Mouse (Mus musculus): ENCODE results near the gene Amd1. TPM values are rescaled to one million over a fixed set of nuclear protein-coding genes. Genes with fewer than 3 reads are reported as not detected.

The Amd1 gene
- polyA plus RNA-seq, 1 experiment from 2014 or later = 47.5 TPM

GRCm38 (mm10) chr10:40284179-40284831, 17.7 kb downstream of the Amd1 start:
- ATAC-seq (ENCODE audit: low FRiP score) = peak; percentile 51; the same call in 1 of the 2 replicates
- H3K27ac ChIP-seq = no peak overlapping the region
- 73% methylated on average over 10 of the region's 10 CpGs for WGBS

GRCm38 (mm10) chr10:40283636-40284035, 18.4 kb downstream of the Amd1 start:
- 93% methylated on average over 9 of the region's 9 CpGs for WGBS

More at GRCm38 (mm10) chr10:40284179-40284831, 17.7 kb downstream of the Amd1 start:
- H3K27me3 ChIP-seq (ENCODE audit: control insufficient read depth, insufficient read depth, low read length) = no peaks in the 10 kb centered on the region
- DNase-seq (ENCODE audit: low spot score) = no peak
- no peak overlapping the region for H3K9ac ChIP-seq
- no peaks in the 10 kb centered on the region for H3K4me1 ChIP-seq (replicated peaks; ENCODE audit: control insufficient read depth, insufficient read depth, low read length)
- H3K9me3 ChIP-seq (ENCODE audit: control insufficient read depth, low read length) = no peaks in the 10 kb centered on the region
- H3K4me2 ChIP-seq (replicated peaks) = no peak overlapping the region
- peaks cover 18% of the 10 kb centered on the region for H3K36me3 ChIP-seq (replicated peaks; ENCODE audit: control insufficient read depth, insufficient read depth)
- no peak overlapping the region for H3K4me3 ChIP-seq (replicated peaks; ENCODE audit: low read length)

DNA sequence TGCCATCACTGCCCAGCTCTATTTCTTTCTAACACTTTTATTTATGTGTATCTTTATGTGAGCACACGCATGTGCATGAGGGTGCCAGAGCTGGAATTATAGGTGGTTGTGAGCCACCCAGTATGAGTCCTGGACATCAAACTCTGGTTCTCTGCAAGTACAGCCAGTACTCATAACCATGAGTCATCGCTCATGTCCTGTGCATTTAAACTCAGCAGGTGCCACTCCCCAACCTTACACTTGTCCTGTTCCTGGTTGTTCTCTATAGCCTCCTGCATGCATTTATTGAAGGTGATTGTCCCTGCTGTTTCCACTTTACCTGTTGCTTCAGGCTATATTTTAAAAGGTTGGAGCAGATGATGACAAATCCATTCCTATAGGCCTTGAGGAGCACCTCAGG, 20.4 kb downstream of the Amd1 start:
- Histone ChIP-seq H3K4me2 (replicated peaks) (no peak overlapping the region), H3K27ac (no peak overlapping the region), H3K36me3 (replicated peaks; ENCODE audit: control insufficient read depth, insufficient read depth) (peaks cover 11% of the 10 kb centered on the region), H3K27me3 (ENCODE audit: control insufficient read depth, insufficient read depth, low read length) (no peaks in the 10 kb centered on the region), H3K4me1 (replicated peaks; ENCODE audit: control insufficient read depth, insufficient read depth, low read length) (no peaks in the 10 kb centered on the region), H3K9ac (no peak overlapping the region), H3K4me3 (replicated peaks; ENCODE audit: low read length) (no peak overlapping the region), H3K9me3 (ENCODE audit: control insufficient read depth, low read length) (no peaks in the 10 kb centered on the region)
- no peak for DNase-seq (ENCODE audit: low spot score)
- 100% methylated on average over 2 of the region's 2 CpGs for WGBS
- no peak for ATAC-seq (ENCODE audit: low FRiP score)

More at GRCm38 (mm10) chr10:40283636-40284035, 18.4 kb downstream of the Amd1 start:
- no peaks in the 10 kb centered on the region for H3K27me3 ChIP-seq (ENCODE audit: control insufficient read depth, insufficient read depth, low read length)
- no peaks in the 10 kb centered on the region for H3K4me1 ChIP-seq (replicated peaks; ENCODE audit: control insufficient read depth, insufficient read depth, low read length)
- H3K4me2 ChIP-seq (replicated peaks) = no peak overlapping the region
- H3K4me3 ChIP-seq (replicated peaks; ENCODE audit: low read length) = no peak overlapping the region
- ATAC-seq (ENCODE audit: low FRiP score) = no peak
- no peak overlapping the region for H3K9ac ChIP-seq
- H3K27ac ChIP-seq = no peak overlapping the region
- peaks cover 17% of the 10 kb centered on the region for H3K36me3 ChIP-seq (replicated peaks; ENCODE audit: control insufficient read depth, insufficient read depth)
- no peak for DNase-seq (ENCODE audit: low spot score)
- H3K9me3 ChIP-seq (ENCODE audit: control insufficient read depth, low read length) = no peaks in the 10 kb centered on the region

GRCm38 (mm10) chr10:40278317-40278716, 23.7 kb downstream of the Amd1 start:
- H3K9me3 ChIP-seq (ENCODE audit: control insufficient read depth, low read length) = no peaks in the 10 kb centered on the region
- ATAC-seq (ENCODE audit: low FRiP score) = no peak
- H3K27ac ChIP-seq = no peak overlapping the region
- no peak overlapping the region for H3K4me3 ChIP-seq (replicated peaks; ENCODE audit: low read length)
- H3K9ac ChIP-seq = no peak overlapping the region
- H3K27me3 ChIP-seq (ENCODE audit: control insufficient read depth, insufficient read depth, low read length) = no peaks in the 10 kb centered on the region
- H3K4me2 ChIP-seq (replicated peaks) = no peak overlapping the region
- WGBS = 81% methylated on average over 5 of the region's 5 CpGs
- no peaks in the 10 kb centered on the region for H3K4me1 ChIP-seq (replicated peaks; ENCODE audit: control insufficient read depth, insufficient read depth, low read length)
- DNase-seq (ENCODE audit: low spot score) = no peak
- H3K36me3 ChIP-seq (replicated peaks; ENCODE audit: control insufficient read depth, insufficient read depth) = no peaks in the 10 kb centered on the region

GRCm38 (mm10) chr10:40275991-40276390, 26.0 kb downstream of the Amd1 start:
- Histone ChIP-seq H3K9me3 (ENCODE audit: control insufficient read depth, low read length) (no peaks in the 10 kb centered on the region), H3K4me2 (replicated peaks) (no peak overlapping the region), H3K4me1 (replicated peaks; ENCODE audit: control insufficient read depth, insufficient read depth, low read length) (no peaks in the 10 kb centered on the region), H3K27me3 (ENCODE audit: control insufficient read depth, insufficient read depth, low read length) (no peaks in the 10 kb centered on the region), H3K27ac (no peak overlapping the region), H3K36me3 (replicated peaks; ENCODE audit: control insufficient read depth, insufficient read depth) (no peaks in the 10 kb centered on the region), H3K4me3 (replicated peaks; ENCODE audit: low read length) (no peak overlapping the region), H3K9ac (no peak overlapping the region)
- ATAC-seq (ENCODE audit: low FRiP score) (no peak), DNase-seq (ENCODE audit: low spot score) (no peak)
- 66% methylated on average over 7 of the region's 7 CpGs for WGBS

DNA sequence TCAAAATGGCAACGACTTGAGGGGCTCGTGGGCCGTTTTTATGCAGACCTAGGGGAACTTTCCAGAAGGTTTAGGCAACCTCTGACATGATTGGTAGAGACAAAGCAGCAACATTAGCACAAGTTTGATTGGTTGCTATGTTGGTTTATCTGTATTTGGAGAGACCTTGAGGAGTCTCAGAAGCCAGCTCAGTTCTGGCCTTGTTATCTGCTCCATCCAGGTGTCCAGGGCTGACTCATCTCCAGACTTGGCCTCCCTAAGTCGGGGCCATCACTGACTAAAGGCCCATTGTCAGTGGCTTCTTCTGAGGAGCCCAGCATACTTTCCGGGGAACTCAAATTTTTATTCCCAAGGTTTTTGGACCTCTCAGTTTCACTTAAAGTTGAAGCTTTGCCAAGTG, 28.0 kb downstream of the Amd1 start:
- Histone ChIP-seq H3K4me2 (replicated peaks) (no peak overlapping the region), H3K9me3 (ENCODE audit: control insufficient read depth, low read length) (no peaks in the 10 kb centered on the region), H3K27ac (no peak overlapping the region), H3K36me3 (replicated peaks; ENCODE audit: control insufficient read depth, insufficient read depth) (no peaks in the 10 kb centered on the region), H3K27me3 (ENCODE audit: control insufficient read depth, insufficient read depth, low read length) (no peaks in the 10 kb centered on the region), H3K9ac (no peak overlapping the region), H3K4me3 (replicated peaks; ENCODE audit: low read length) (no peak overlapping the region), H3K4me1 (replicated peaks; ENCODE audit: control insufficient read depth, insufficient read depth, low read length) (no peaks in the 10 kb centered on the region)
- ATAC-seq (ENCODE audit: low FRiP score) (no peak), DNase-seq (ENCODE audit: low spot score) (no peak)
- WGBS = 85% methylated on average over 5 of the region's 5 CpGs

- 90% methylated on average over 3 of the region's 3 CpGs for WGBS
- H3K4me2 ChIP-seq (replicated peaks) = no peak overlapping the region
- H3K4me3 ChIP-seq (replicated peaks; ENCODE audit: low read length) = no peak overlapping the region
- no peaks in the 10 kb centered on the region for H3K9me3 ChIP-seq (ENCODE audit: control insufficient read depth, low read length)
- ATAC-seq (ENCODE audit: low FRiP score) = no peak
- H3K27me3 ChIP-seq (ENCODE audit: control insufficient read depth, insufficient read depth, low read length) = no peaks in the 10 kb centered on the region
- no peak overlapping the region for H3K27ac ChIP-seq
- no peaks in the 10 kb centered on the region for H3K36me3 ChIP-seq (replicated peaks; ENCODE audit: control insufficient read depth, insufficient read depth)
- no peak for DNase-seq (ENCODE audit: low spot score)
- H3K9ac ChIP-seq = no peak overlapping the region
- no peaks in the 10 kb centered on the region for H3K4me1 ChIP-seq (replicated peaks; ENCODE audit: control insufficient read depth, insufficient read depth, low read length)
Observed at GRCm38 (mm10) chr10:40271216-40271615, 30.8 kb downstream of the Amd1 start.

- Histone ChIP-seq H3K9me3 (ENCODE audit: control insufficient read depth, low read length) (no peaks in the 10 kb centered on the region), H3K4me1 (replicated peaks; ENCODE audit: control insufficient read depth, insufficient read depth, low read length) (no peaks in the 10 kb centered on the region), H3K27me3 (ENCODE audit: control insufficient read depth, insufficient read depth, low read length) (no peaks in the 10 kb centered on the region), H3K4me3 (replicated peaks; ENCODE audit: low read length) (no peak overlapping the region), H3K36me3 (replicated peaks; ENCODE audit: control insufficient read depth, insufficient read depth) (no peaks in the 10 kb centered on the region), H3K27ac (no peak overlapping the region), H3K9ac (no peak overlapping the region), H3K4me2 (replicated peaks) (no peak overlapping the region)
- no peak for DNase-seq (ENCODE audit: low spot score)
- 89% methylated on average over 3 of the region's 3 CpGs for WGBS
- ATAC-seq (ENCODE audit: low FRiP score) = no peak
Observed at GRCm38 (mm10) chr10:40264920-40265319, 37.1 kb downstream of the Amd1 start.

GRCm38 (mm10) chr10:40263691-40264090, 38.3 kb downstream of the Amd1 start:
- Histone ChIP-seq H3K27me3 (ENCODE audit: control insufficient read depth, insufficient read depth, low read length) (no peaks in the 10 kb centered on the region), H3K9me3 (ENCODE audit: control insufficient read depth, low read length) (no peaks in the 10 kb centered on the region), H3K9ac (no peak overlapping the region), H3K4me2 (replicated peaks) (no peak overlapping the region), H3K27ac (no peak overlapping the region), H3K4me3 (replicated peaks; ENCODE audit: low read length) (no peak overlapping the region), H3K4me1 (replicated peaks; ENCODE audit: control insufficient read depth, insufficient read depth, low read length) (0 out of 2 replicates have a peak, but pooled peaks cover 2% of the 10 kb centered on the region), H3K36me3 (replicated peaks; ENCODE audit: control insufficient read depth, insufficient read depth) (no peaks in the 10 kb centered on the region)
- no peak for ATAC-seq (ENCODE audit: low FRiP score)
- DNase-seq (ENCODE audit: low spot score) = no peak
- 83% methylated on average over 4 of the region's 4 CpGs for WGBS

GRCm38 (mm10) chr10:40262200-40262599, 39.8 kb downstream of the Amd1 start:
- DNase-seq (ENCODE audit: low spot score) = no peak

More at GRCm38 (mm10) chr10:40262200-40262599, 39.8 kb downstream of the Amd1 start:
- Histone ChIP-seq H3K4me1 (replicated peaks; ENCODE audit: control insufficient read depth, insufficient read depth, low read length) (0 out of 2 replicates have a peak, but pooled peaks cover 4% of the 10 kb centered on the region), H3K27me3 (ENCODE audit: control insufficient read depth, insufficient read depth, low read length) (no peaks in the 10 kb centered on the region), H3K4me3 (replicated peaks; ENCODE audit: low read length) (no peak overlapping the region), H3K36me3 (replicated peaks; ENCODE audit: control insufficient read depth, insufficient read depth) (no peaks in the 10 kb centered on the region), H3K9ac (no peak overlapping the region), H3K9me3 (ENCODE audit: control insufficient read depth, low read length) (no peaks in the 10 kb centered on the region), H3K4me2 (replicated peaks) (no peak overlapping the region), H3K27ac (no peak overlapping the region)
- WGBS = 92% methylated on average over 6 of the region's 6 CpGs
- ATAC-seq (ENCODE audit: low FRiP score) = no peak

Measured in hindbrain, embryonic 14.5 days (tissue).